Mouse (Mus musculus) heart, postnatal 14 days (tissue): ENCODE data around the gene Spocd1. TPM values are rescaled to one million over a fixed set of nuclear protein-coding genes. Genes with fewer than 3 reads are reported as not detected.

Source experiments
- DNase-seq, 2 experiments: peaks; one replicate each; pipeline ENCODE4 v3.0.0; 2021 to 2022
- intact Hi-C: fragments of 180-260 bp; cut with DNase I; formaldehyde crosslinking; loops from one replicate; pipeline ENCODE4 v1.15.1; 2025
- total RNA-seq, 2 experiments: library from RNA; stranded (reverse); gene quantifications; 2 replicates each; pipeline ENCODE4 v1.2.3; 2021

Gene Spocd1
- total RNA-seq, 2 experiments from 2014 or later, result not detected

GRCm38 (mm10) chr4:129917016-129917603 is 11.9 kb upstream of the Spocd1 start:
- intact Hi-C loops, result no loop called here
- peak; percentile 29 to 45 for DNase-seq

- DNase-seq, result no peak
- intact Hi-C loops, result no loop called here
Measured at GRCm38 (mm10) chr4:129918464-129918863, 10.6 kb upstream of the Spocd1 start.

GRCm38 (mm10) chr4:129918901-129919300 is 10.1 kb upstream of the Spocd1 start:
- DNase-seq, result no peak
- intact Hi-C loops, result no loop called here

GRCm38 (mm10) chr4:129920542-129921313 is 8.3 kb upstream of the Spocd1 start:
- DNase-seq, result no peak
- intact Hi-C loops, result no loop called here

DNA sequence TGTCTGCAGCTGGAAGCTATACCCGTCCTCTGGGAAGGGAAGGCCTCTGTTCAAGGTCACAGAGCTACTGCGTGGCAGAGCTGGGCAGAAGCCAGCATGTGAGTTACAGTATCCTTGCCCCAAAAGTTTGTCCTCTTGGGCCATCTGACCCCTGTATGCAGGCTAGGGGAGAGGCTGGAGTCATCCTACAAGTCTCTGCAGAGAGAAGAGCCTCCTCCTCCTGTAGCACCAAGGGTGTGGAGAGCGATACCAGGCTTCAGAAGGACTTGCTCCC is 7.8 kb upstream of the Spocd1 start:
- intact Hi-C loops, result no loop called here
- DNase-seq, result no peak

DNA sequence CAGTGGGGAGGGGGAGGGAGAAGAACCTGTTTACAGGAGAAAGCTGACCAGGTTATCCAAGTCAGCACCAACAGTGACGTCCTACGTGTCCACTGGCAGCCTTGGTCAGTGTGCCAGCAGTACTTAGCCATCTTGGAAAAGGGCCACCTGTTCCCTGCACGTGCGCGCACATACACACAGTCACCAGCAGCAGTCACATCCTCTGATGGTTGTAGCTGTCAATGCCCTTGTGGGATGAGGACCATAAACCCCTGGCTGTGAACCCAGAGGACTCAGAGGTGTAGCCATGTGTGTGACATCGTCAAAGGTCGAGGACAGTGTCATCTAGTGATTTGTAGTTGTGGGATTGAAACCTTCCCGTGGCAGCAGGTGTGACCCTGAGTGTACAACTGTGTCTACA is 4.9 kb upstream of the Spocd1 start:
- intact Hi-C loops, result no loop called here
- peak in 1 of 2 experiments; percentile 33 for DNase-seq

GRCm38 (mm10) chr4:129924694-129925093 is 4.4 kb upstream of the Spocd1 start:
- intact Hi-C loops, result loop anchor here (5.0 kb wide), 2 partner anchors 47 to 72 kb away; no protein-coding TSS in a partner anchor
- peak in 1 of 2 experiments; percentile 41 for DNase-seq

GRCm38 (mm10) chr4:129926544-129926943 is 2.5 kb upstream of the Spocd1 start:
- peak; percentile 31 to 49 for DNase-seq
- intact Hi-C loops, result loop anchor here (5.0 kb wide), 2 partner anchors 49 to 74 kb away; no protein-coding TSS in a partner anchor

DNA sequence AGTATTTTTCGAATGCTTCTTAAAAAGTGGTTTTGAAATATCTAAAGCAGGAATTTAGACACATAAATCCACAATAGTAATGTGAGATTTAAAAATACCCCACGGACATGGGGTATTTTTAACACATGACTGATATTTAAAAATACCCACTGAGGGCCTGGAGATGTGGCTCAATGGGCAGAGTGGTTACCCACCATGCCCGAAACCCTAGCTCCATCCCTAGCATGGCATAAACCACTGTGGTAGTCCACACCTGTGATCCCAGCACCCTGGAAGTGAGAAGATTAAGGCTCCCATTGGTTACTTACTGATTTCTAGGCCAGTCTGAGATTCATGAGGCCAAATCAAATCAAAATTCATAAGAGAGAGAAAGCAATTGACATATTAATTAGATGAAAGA is 2.0 kb upstream of the Spocd1 start:
- intact Hi-C loops, result loop anchor here (5.0 kb wide), 2 partner anchors 50 to 75 kb away; no protein-coding TSS in a partner anchor
- no peak for DNase-seq

DNA sequence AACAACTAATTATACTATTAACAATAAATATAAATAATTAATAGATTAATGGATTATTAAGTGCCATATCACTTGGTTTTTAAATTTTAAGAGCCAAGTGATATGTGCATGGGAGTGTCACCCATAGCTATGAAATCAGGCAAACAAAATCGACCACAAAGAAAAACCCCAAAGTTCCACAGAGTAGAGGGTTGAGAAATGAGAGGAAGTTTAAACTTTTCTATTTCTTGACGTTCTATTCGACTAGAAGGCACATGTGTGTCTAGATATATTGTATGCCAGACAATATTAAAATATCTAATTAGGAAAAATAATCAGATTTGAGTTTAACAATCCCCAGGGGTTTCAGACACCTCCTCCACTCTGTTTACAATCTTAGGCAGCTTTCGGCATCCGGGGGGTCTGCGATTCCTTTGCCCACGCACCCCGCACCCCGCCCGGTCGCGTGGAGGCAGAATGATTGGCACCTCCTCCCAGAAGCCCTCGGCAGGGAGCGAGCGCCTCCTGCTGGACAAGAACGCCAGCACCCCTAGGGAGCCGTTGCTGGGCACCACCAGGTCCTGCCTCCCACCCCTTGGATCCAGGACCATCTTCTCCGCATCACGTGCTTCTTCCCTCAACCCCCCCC is 811 bp upstream of the Spocd1 start:
- intact Hi-C loops, result loop anchor here (2.0 to 5.0 kb wide), 3 partner anchors 51 to 227 kb away; no protein-coding TSS in a partner anchor
- peak; percentile 89 to 94 for DNase-seq

- DNase-seq, result no peak
- intact Hi-C loops, result no loop called here
Measured at GRCm38 (mm10) chr4:129933696-129934095, 4.6 kb downstream of the Spocd1 start.

- intact Hi-C loops, result no loop called here
Measured at GRCm38 (mm10) chr4:129934177-129934855, 5.3 kb downstream of the Spocd1 start.

GRCm38 (mm10) chr4:129951359-129951821 is 22.3 kb downstream of the Spocd1 start:
- DNase-seq, result peak; percentile 51 to 56

More at GRCm38 (mm10) chr4:129934177-129934855, 5.3 kb downstream of the Spocd1 start:
- no peak for DNase-seq

DNA sequence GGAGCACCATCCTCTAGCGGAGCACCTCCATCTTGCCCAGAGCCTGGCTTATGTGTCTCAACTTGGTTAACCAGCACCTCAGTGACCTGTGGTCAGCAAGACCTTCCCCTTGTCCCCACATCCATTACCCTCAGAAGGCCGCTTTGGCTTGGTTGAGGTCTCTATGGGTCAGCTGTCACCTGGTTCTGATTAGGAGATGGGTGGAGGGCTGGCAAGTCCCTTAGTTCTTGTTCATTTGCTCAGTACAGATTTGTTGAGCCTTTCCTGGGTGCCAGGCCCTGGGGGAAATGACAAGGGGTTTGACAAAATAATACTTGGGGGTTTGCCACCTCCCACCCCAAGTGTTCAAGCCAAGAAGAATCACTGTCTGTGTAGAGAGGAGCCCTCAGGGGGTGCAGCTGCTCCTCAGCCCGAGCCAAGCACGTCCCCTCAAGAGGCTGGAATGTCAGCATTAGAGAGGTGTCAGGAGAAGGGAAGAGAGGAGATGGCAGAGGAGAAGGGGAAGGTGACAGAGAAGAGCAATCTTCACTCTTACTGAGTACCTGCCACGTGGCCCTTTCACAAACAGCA is 23.3 kb downstream of the Spocd1 start:
- intact Hi-C loops, result loop anchor here (10.0 kb wide), 1 partner anchor 292 kb away; no protein-coding TSS in a partner anchor
- DNase-seq, result no peak

More at GRCm38 (mm10) chr4:129951359-129951821, 22.3 kb downstream of the Spocd1 start:
- intact Hi-C loops, result loop anchor here (10.0 kb wide), 1 partner anchor 293 kb away; no protein-coding TSS in a partner anchor

- no peak for DNase-seq
- intact Hi-C loops, result loop anchor here (10.0 kb wide), 1 partner anchor 290 kb away; no protein-coding TSS in a partner anchor
Measured at GRCm38 (mm10) chr4:129954527-129954926, 25.5 kb downstream of the Spocd1 start.

GRCm38 (mm10) chr4:129960180-129960944 is 31.3 kb downstream of the Spocd1 start:
- intact Hi-C loops, result no loop called here

GRCm38 (mm10) chr4:129965294-129965693 is 36.2 kb downstream of the Spocd1 start:
- intact Hi-C loops, result no loop called here
- no peak for DNase-seq

More at GRCm38 (mm10) chr4:129960180-129960944, 31.3 kb downstream of the Spocd1 start:
- DNase-seq, result peak; percentile 51 to 68

DNA sequence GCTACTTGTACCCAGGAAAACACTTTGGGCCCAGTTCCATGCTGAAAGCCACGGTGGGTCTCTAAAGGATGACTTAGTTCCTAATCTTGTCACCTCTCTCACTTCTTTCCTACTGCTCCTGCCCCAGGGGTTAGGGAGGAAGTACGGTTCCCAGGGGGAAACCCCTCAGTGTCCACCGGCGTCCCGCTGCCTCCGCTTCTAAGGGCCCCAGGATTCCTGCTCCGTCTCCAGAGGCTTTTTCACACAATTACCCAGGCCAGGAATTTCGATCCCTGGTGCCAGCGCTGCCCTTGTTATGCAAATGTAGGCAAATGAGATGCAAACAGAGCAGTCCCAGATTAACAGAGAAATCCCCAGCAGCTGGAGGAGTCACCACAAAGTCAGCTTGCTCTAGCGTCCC is 37.2 kb downstream of the Spocd1 start:
- DNase-seq, result no peak
- intact Hi-C loops, result no loop called here
